Mouse (Mus musculus) gastrocnemius, postnatal 14 days (tissue): ENCODE data around the gene Tmem233. TPM values are rescaled to one million over a fixed set of nuclear protein-coding genes. Genes with fewer than 3 reads are reported as not detected.
A peak's percentile ranks its signal among the peaks of the same experiment; 100 is the strongest.

Experiments used
- DNase-seq: peaks from one replicate; pipeline ENCODE4 v3.0.0; 2021; ENCODE audit warnings: mixed read lengths
- intact Hi-C: fragments of 180-260 bp; cut with DNase I; formaldehyde crosslinking; loops from one replicate; pipeline ENCODE4 v1.15.1; 2025; ENCODE audit warnings: low total_unique reads
- total RNA-seq, 2 experiments: library from RNA; stranded (reverse); gene quantifications; 2 replicates each; pipeline ENCODE4 v1.2.3; 2021

Tmem233 gene
- total RNA-seq, 2 experiments from 2014 or later = 54.1 to 75.2 TPM

GRCm38 (mm10) chr5:116036465-116036864 lies 46.6 kb downstream of the Tmem233 start:
- peak; percentile 69 for DNase-seq
- intact Hi-C loops = loop anchor here (10.0 kb wide), 1 partner anchor 178 kb away; no protein-coding TSS in a partner anchor

GRCm38 (mm10) chr5:116031190-116031577 lies 51.9 kb downstream of the Tmem233 start:
- DNase-seq = peak; percentile 68
- intact Hi-C loops = loop anchor here (5.0 to 10.0 kb wide), 2 partner anchors 86 to 184 kb away; no protein-coding TSS in a partner anchor

GRCm38 (mm10) chr5:116030566-116031189 lies 52.4 kb downstream of the Tmem233 start:
- no peak for DNase-seq
- intact Hi-C loops = loop anchor here (5.0 to 10.0 kb wide), 2 partner anchors 87 to 184 kb away; no protein-coding TSS in a partner anchor

- intact Hi-C loops = no loop called here
- DNase-seq = no peak
Measured at GRCm38 (mm10) chr5:116029071-116029470, 54.0 kb downstream of the Tmem233 start.

GRCm38 (mm10) chr5:116026561-116026960 lies 56.5 kb downstream of the Tmem233 start:
- intact Hi-C loops = no loop called here
- DNase-seq = no peak

GRCm38 (mm10) chr5:116026107-116026506 lies 56.9 kb downstream of the Tmem233 start:
- intact Hi-C loops = no loop called here
- DNase-seq = no peak

GRCm38 (mm10) chr5:116024327-116024739 lies 58.7 kb downstream of the Tmem233 start, which contains the start of gene Prkab1:
Gene Prkab1 (minus strand): TSS chr5:116024508.
- DNase-seq = peak; percentile 95
- intact Hi-C loops = no loop called here

GRCm38 (mm10) chr5:116023821-116024284 lies 59.2 kb downstream of the Tmem233 start:
- intact Hi-C loops = no loop called here
- DNase-seq = no peak

GRCm38 (mm10) chr5:116023251-116023661 lies 59.8 kb downstream of the Tmem233 start:
- DNase-seq = no peak
- intact Hi-C loops = no loop called here

GRCm38 (mm10) chr5:116022658-116023200 lies 60.3 kb downstream of the Tmem233 start:
- intact Hi-C loops = no loop called here

GRCm38 (mm10) chr5:116022131-116022530 lies 60.9 kb downstream of the Tmem233 start:
- intact Hi-C loops = no loop called here
- no peak for DNase-seq

More at GRCm38 (mm10) chr5:116022658-116023200, 60.3 kb downstream of the Tmem233 start:
- DNase-seq = no peak

GRCm38 (mm10) chr5:116021552-116021951 lies 61.5 kb downstream of the Tmem233 start:
- intact Hi-C loops = no loop called here
- DNase-seq = no peak

- intact Hi-C loops = no loop called here
Measured at GRCm38 (mm10) chr5:116019371-116019770, 63.7 kb downstream of the Tmem233 start.

GRCm38 (mm10) chr5:116018784-116019183 lies 64.3 kb downstream of the Tmem233 start:
- intact Hi-C loops = no loop called here
- DNase-seq = no peak

More at GRCm38 (mm10) chr5:116019371-116019770, 63.7 kb downstream of the Tmem233 start:
- no peak for DNase-seq

- intact Hi-C loops = no loop called here
- DNase-seq = no peak
Measured at GRCm38 (mm10) chr5:116018196-116018595, 64.8 kb downstream of the Tmem233 start.

GRCm38 (mm10) chr5:116017391-116017790 lies 65.7 kb downstream of the Tmem233 start:
- no peak for DNase-seq
- intact Hi-C loops = no loop called here

- DNase-seq = no peak
- intact Hi-C loops = no loop called here
Measured at GRCm38 (mm10) chr5:116016542-116016941, 66.5 kb downstream of the Tmem233 start.

GRCm38 (mm10) chr5:116014237-116014636 lies 68.8 kb downstream of the Tmem233 start:
- intact Hi-C loops = no loop called here
- DNase-seq = no peak

GRCm38 (mm10) chr5:116013821-116014220 lies 69.2 kb downstream of the Tmem233 start:
- intact Hi-C loops = no loop called here

GRCm38 (mm10) chr5:116012503-116012902 lies 70.5 kb downstream of the Tmem233 start:
- DNase-seq = no peak
- intact Hi-C loops = no loop called here

More at GRCm38 (mm10) chr5:116013821-116014220, 69.2 kb downstream of the Tmem233 start:
- DNase-seq = no peak

- DNase-seq = no peak
Measured at GRCm38 (mm10) chr5:116011700-116012099, 71.3 kb downstream of the Tmem233 start.

More at GRCm38 (mm10) chr5:116011700-116012099, 71.3 kb downstream of the Tmem233 start:
- intact Hi-C loops = no loop called here
